Mouse (Mus musculus): Measurements from ENCODE around the gene Rgl2.

- 0 out of 2 replicates have a peak, but pooled peaks have one; percentile 44 for TF ChIP-seq POLR2A (IDR thresholded peaks at IDR 0.05; ENCODE audit: extremely low read depth, insufficient read depth, low read length)
- 0 out of 2 replicates have a peak, but pooled peaks have one; percentile 14 for TF ChIP-seq CTCF (IDR thresholded peaks at IDR 0.05; ENCODE audit: low read depth, low read length)
Observed at GRCm38 (mm10) chr17:33929371-33930279, at the start of gene Rgl2.
